Mouse (Mus musculus) CH12.LX (cell line): ENCODE results near the gene Cog2.

Experiments used
- CHD1 ChIP-seq: IDR thresholded peaks from 2 replicates; pipeline ENCODE4 v1.6.1; 2012; ENCODE audit warnings: low read depth, low read length, improper control_type of control experiment, inconsistent platforms
- CHD2 ChIP-seq: IDR thresholded peaks from 2 replicates; pipeline ENCODE4 v1.6.1; 2011; ENCODE audit warnings: low read length, improper control_type of control experiment
- CTCF ChIP-seq, 2 experiments: IDR thresholded peaks in 1 of 2; conservative IDR thresholded peaks in 1 of 2; 2 replicates each; pipeline ENCODE4 v1.5.1; 2011 to 2012; ENCODE audit warnings: low read depth in 2 of 2, low read length in 2 of 2, improper control_type of control experiment in 1 of 2, inconsistent platforms in 1 of 2, mild to moderate bottlenecking in 1 of 2, moderate library complexity in 1 of 2
- ELF1 ChIP-seq: IDR thresholded peaks from 2 replicates; pipeline ENCODE4 v1.6.1; 2014; ENCODE audit warnings: low read depth, mild to moderate bottlenecking, inconsistent platforms, low read length, improper control_type of control experiment
- ETS1 ChIP-seq: conservative IDR thresholded peaks from 2 replicates; pipeline ENCODE4 v1.6.1; 2012; ENCODE audit warnings: low read depth, mild to moderate bottlenecking, inconsistent platforms, low read length, improper control_type of control experiment, moderate library complexity
- KAT2A ChIP-seq: IDR thresholded peaks from 2 replicates; pipeline ENCODE4 v1.6.1; 2012; ENCODE audit warnings: low read length, improper control_type of control experiment, inconsistent platforms; ENCODE audit not compliant: insufficient replicate concordance
- MAX ChIP-seq: IDR thresholded peaks from 2 replicates; pipeline ENCODE4 v1.6.1; 2011; ENCODE audit warnings: low read length, improper control_type of control experiment
- NELFE ChIP-seq: IDR thresholded peaks from 2 replicates; pipeline ENCODE4 v1.6.1; 2011; ENCODE audit warnings: low read depth, low read length, improper control_type of control experiment
- RAD21 ChIP-seq: IDR thresholded peaks from 2 replicates; pipeline ENCODE4 v1.6.1; 2011; ENCODE audit warnings: low read depth, mild to moderate bottlenecking, low read length, improper control_type of control experiment, moderate library complexity
- RCOR1 ChIP-seq: conservative IDR thresholded peaks from 2 replicates; pipeline ENCODE4 v1.6.1; 2012; ENCODE audit warnings: low read depth, mild to moderate bottlenecking, inconsistent platforms, low read length, improper control_type of control experiment
- SIN3A ChIP-seq: IDR thresholded peaks from 2 replicates; pipeline ENCODE4 v1.6.1; 2012; ENCODE audit warnings: low read length, improper control_type of control experiment, inconsistent platforms
- USF1 ChIP-seq: IDR thresholded peaks from 2 replicates; pipeline ENCODE4 v1.6.1; 2014; ENCODE audit warnings: low read depth, mild to moderate bottlenecking, inconsistent platforms, low read length, improper control_type of control experiment

DNA sequence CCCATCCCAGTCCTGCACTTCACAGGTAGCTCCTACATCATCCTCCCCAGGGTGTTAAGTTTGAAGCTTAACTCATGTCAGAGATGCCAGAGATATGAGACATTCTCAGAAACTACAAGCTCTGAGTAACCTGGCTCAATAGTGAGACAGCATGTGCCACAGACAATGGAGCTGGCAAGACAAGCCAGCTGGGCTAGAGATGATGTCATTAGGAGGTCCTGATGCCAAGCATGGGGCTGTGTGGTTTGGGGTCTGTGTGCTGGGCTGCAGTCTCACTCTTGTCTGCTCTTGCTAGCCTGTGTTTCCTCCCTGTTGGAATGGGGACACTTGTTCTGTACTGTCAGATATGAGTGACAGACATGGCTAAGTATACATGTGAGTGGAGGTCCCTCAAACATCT lies 14.9 kb upstream of the Cog2 start:
- no peak for TF ChIP-seq CTCF (conservative IDR thresholded peaks at IDR 0.05 in 1 of 2, IDR thresholded peaks at IDR 0.05 in 1 of 2; ENCODE audit: low read depth in 2 of 2, low read length in 2 of 2)
- no peak for TF ChIP-seq KAT2A
- TF ChIP-seq SIN3A = no peak
- TF ChIP-seq ELF1 = no peak
- no peak for TF ChIP-seq RCOR1
- TF ChIP-seq MAX = no peak
- TF ChIP-seq USF1 = no peak
- TF ChIP-seq CHD1 = no peak
- no peak for TF ChIP-seq RAD21
- no peak for TF ChIP-seq CHD2
- TF ChIP-seq NELFE = no peak
- TF ChIP-seq ETS1 = no peak
